Mouse (Mus musculus): Measurements from ENCODE around the gene Aldh3b3. TPM values are rescaled to one million over a fixed set of nuclear protein-coding genes. Genes with fewer than 3 reads are reported as not detected.
"Not testable (repeated sequence)": the region's sequence is repeated elsewhere in the genome, so short reads cannot be mapped to it uniquely, and the experiment has no call there.

The Aldh3b3 gene
- polyA plus RNA-seq, 1 experiment: 0.97 TPM

DNA sequence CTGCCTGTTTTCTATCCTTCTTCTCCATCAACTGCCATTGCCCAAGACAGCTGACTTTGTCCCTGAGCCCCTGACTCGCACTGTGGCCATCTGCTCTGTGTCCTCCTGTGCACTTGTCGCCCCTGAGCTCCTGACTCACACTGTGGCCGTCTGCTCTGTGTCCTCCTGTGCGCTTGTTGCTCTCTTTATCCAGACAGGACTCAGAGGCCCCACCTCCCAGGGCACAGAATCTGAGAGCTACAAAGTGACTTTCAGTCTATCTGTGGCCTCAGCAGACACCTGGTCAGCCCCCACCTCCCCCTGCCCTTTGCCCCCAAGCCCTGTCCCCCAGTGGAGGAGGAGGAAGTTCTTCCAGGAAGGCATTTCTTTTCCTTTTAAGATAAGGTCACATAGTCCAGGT is 2.6 kb upstream of the Aldh3b3 start:
- H3K4me3 ChIP-seq (ENCODE audit: control insufficient read depth, insufficient read depth, low read length): no peak overlapping the region
- H3K27ac ChIP-seq (ENCODE audit: control insufficient read depth, insufficient read depth, low read length): no peak overlapping the region
- TF ChIP-seq POLR2A (IDR thresholded peaks at IDR 0.05; ENCODE audit: control insufficient read depth, extremely low read depth, insufficient read depth, low read length, poor library complexity): no peak
- no peak for TF ChIP-seq CTCF (IDR thresholded peaks at IDR 0.05; ENCODE audit: borderline replicate concordance, control insufficient read depth, extremely low read depth, insufficient read depth, low read length, poor library complexity)
- H3K36me3 ChIP-seq (ENCODE audit: control insufficient read depth, insufficient read depth, low read length): no peaks in the 10 kb centered on the region
- H3K27me3 ChIP-seq (ENCODE audit: control insufficient read depth, insufficient read depth, low read length): no peaks in the 10 kb centered on the region
- 92% methylated on average over 4 of the region's 4 CpGs for WGBS
- H3K4me1 ChIP-seq (replicated peaks; ENCODE audit: control insufficient read depth, insufficient read depth, low read length): no peaks in the 10 kb centered on the region
- DNase-seq: no peak

DNA sequence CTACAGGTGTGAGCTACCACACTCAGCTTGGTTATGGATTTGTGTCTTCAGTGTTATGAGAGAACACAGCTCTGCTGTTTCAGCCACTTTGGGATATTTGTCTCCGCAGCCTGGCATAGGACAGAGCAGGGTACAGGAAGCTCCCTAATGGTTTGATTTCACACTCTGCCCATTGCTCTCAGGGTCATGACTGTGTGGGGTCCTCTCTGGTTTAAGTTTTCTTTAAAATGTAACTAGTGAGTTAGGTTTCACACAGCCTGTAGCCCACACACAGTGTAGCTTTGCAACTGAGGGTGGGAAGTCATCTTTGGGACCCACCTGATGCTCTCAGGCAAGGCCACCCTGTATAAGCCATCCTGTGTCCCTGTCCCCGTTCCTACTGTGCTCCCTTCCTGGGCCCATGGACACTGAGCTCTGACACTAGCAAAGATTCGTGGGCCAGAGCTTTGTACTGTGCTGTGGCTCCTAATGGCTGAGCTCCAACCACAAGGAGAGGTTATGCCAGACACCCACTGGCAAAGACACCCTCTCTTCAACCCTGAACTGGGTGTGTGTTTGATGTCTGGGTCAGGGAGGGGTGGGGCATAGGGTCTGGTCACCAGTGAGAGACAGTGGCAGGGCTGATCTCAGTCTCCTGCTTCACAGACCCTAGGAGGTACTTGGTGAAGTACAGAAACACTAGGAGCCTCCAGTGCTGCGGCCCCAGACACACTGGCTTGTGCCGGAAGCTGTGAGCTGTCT is 979 bp upstream of the Aldh3b3 start:
- H3K4me3 ChIP-seq (ENCODE audit: control insufficient read depth, insufficient read depth, low read length); DNase-seq; H3K27ac ChIP-seq (ENCODE audit: control insufficient read depth, insufficient read depth, low read length); H3K36me3 ChIP-seq (ENCODE audit: control insufficient read depth, insufficient read depth, low read length); H3K4me1 ChIP-seq (replicated peaks; ENCODE audit: control insufficient read depth, insufficient read depth, low read length); H3K27me3 ChIP-seq (ENCODE audit: control insufficient read depth, insufficient read depth, low read length): not testable (repeated sequence)
- 91% methylated on average over 5 of the region's 5 CpGs for WGBS

DNA sequence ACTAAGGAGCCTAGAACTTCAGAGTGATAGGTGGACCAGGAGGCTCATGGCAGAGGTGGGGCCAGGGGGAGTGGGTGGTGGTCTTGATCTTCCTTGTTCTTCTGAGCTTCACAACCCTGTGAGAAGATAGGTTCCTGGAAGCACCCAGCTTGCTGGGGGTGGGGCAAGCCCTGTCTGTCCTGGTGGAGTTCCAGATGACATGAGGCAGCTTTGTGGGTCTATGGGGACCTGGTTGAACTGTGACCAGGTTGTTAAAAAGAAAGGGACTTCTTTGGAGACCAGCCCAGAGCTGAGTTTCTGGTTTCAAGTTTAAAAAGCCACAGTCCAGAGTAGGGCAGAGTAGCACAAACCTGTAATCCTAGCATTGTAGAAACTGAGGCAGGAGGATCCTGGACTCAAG is 585 bp downstream of the Aldh3b3 start:
- no peak overlapping the region for H3K27ac ChIP-seq (ENCODE audit: control insufficient read depth, insufficient read depth, low read length)
- no peaks in the 10 kb centered on the region for H3K27me3 ChIP-seq (ENCODE audit: control insufficient read depth, insufficient read depth, low read length)
- no peak for DNase-seq
- H3K4me1 ChIP-seq (replicated peaks; ENCODE audit: control insufficient read depth, insufficient read depth, low read length): no peaks in the 10 kb centered on the region
- no peak overlapping the region for H3K4me3 ChIP-seq (ENCODE audit: control insufficient read depth, insufficient read depth, low read length)
- TF ChIP-seq CTCF (IDR thresholded peaks at IDR 0.05; ENCODE audit: borderline replicate concordance, control insufficient read depth, extremely low read depth, insufficient read depth, low read length, poor library complexity) (no peak), POLR2A (IDR thresholded peaks at IDR 0.05; ENCODE audit: control insufficient read depth, extremely low read depth, insufficient read depth, low read length, poor library complexity) (no peak)
- no peaks in the 10 kb centered on the region for H3K36me3 ChIP-seq (ENCODE audit: control insufficient read depth, insufficient read depth, low read length)

DNA sequence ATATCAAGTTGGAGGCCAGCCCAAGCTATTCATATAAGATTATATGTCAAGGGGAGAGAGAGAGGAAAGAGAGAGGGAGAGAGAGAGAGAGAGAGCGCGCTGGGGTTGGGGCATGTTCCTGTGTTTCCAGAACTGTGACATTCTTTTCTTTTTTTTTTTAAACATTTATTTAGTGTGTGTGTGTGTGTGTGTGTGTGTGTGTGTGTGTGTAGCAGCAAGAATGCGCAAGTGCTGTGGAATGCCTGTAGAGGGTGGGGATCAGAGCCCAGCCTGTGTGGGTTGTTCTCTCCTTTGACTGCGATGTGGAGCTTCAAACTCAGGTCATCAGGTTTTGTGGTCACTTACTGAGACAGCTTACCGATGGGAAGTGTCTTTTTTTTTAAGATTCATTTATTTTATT is 1.8 kb downstream of the Aldh3b3 start:
- TF ChIP-seq POLR2A (IDR thresholded peaks at IDR 0.05; ENCODE audit: control insufficient read depth, extremely low read depth, insufficient read depth, low read length, poor library complexity) (no peak), CTCF (IDR thresholded peaks at IDR 0.05; ENCODE audit: borderline replicate concordance, control insufficient read depth, extremely low read depth, insufficient read depth, low read length, poor library complexity) (no peak)
- no peaks in the 10 kb centered on the region for H3K4me1 ChIP-seq (replicated peaks; ENCODE audit: control insufficient read depth, insufficient read depth, low read length)
- WGBS: 70% methylated on average over 5 of the region's 5 CpGs
- no peak overlapping the region for H3K27ac ChIP-seq (ENCODE audit: control insufficient read depth, insufficient read depth, low read length)
- H3K4me3 ChIP-seq (ENCODE audit: control insufficient read depth, insufficient read depth, low read length): no peak overlapping the region
- DNase-seq: no peak
- H3K27me3 ChIP-seq (ENCODE audit: control insufficient read depth, insufficient read depth, low read length): no peaks in the 10 kb centered on the region
- no peaks in the 10 kb centered on the region for H3K36me3 ChIP-seq (ENCODE audit: control insufficient read depth, insufficient read depth, low read length)

DNA sequence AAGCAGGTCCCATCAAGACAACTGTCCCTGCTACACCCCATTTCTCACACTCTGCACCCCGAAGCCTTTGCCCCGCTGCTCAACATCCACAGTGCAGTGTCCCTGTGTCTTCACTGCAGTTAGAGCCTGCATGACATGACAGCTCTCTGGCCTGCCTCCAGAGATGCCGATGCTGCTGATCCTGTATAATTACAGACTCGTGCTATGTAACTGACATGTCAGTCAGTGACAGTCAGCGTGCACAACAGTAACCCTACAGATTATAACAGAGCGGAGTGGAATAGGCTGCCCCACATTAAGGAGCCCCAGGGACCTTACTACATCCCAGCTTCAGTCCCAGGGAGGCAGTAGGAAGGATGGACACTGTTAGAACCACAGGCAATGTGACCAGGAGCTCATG is 3.4 kb downstream of the Aldh3b3 start:
- H3K4me3 ChIP-seq (ENCODE audit: control insufficient read depth, insufficient read depth, low read length); H3K27me3 ChIP-seq (ENCODE audit: control insufficient read depth, insufficient read depth, low read length); H3K27ac ChIP-seq (ENCODE audit: control insufficient read depth, insufficient read depth, low read length); DNase-seq; H3K4me1 ChIP-seq (replicated peaks; ENCODE audit: control insufficient read depth, insufficient read depth, low read length); H3K36me3 ChIP-seq (ENCODE audit: control insufficient read depth, insufficient read depth, low read length): not testable (repeated sequence)
- 95% methylated on average over 6 of the region's 6 CpGs for WGBS

DNA sequence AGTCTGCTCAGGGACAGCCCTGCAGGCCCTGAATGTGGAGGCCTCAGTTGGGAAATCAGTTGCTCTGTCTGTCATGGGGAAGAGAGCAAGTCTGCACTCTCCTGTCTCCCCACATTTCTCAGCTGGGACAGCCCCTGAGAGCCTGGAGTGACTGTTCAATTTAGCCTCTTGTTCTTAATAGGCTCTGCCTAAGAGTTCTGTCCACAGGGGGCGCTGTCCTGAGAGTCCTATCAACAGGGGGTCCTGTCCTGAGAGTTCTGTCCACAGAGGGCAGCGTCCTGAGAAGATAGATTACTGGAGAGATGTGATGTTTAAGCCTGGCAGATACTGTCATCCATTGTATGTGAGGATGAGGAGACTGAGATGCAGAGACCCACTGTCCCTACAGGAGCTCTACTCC is 4.0 kb downstream of the Aldh3b3 start:
- 37% methylated on average over 2 of the region's 2 CpGs for WGBS
- no peak overlapping the region for H3K27ac ChIP-seq (ENCODE audit: control insufficient read depth, insufficient read depth, low read length)
- no peak for TF ChIP-seq POLR2A (IDR thresholded peaks at IDR 0.05; ENCODE audit: control insufficient read depth, extremely low read depth, insufficient read depth, low read length, poor library complexity)
- TF ChIP-seq CTCF (IDR thresholded peaks at IDR 0.05; ENCODE audit: borderline replicate concordance, control insufficient read depth, extremely low read depth, insufficient read depth, low read length, poor library complexity): no peak
- no peak overlapping the region for H3K4me3 ChIP-seq (ENCODE audit: control insufficient read depth, insufficient read depth, low read length)
- DNase-seq: no peak
- H3K36me3 ChIP-seq (ENCODE audit: control insufficient read depth, insufficient read depth, low read length): no peaks in the 10 kb centered on the region
- no peaks in the 10 kb centered on the region for H3K27me3 ChIP-seq (ENCODE audit: control insufficient read depth, insufficient read depth, low read length)
- no peaks in the 10 kb centered on the region for H3K4me1 ChIP-seq (replicated peaks; ENCODE audit: control insufficient read depth, insufficient read depth, low read length)

DNA sequence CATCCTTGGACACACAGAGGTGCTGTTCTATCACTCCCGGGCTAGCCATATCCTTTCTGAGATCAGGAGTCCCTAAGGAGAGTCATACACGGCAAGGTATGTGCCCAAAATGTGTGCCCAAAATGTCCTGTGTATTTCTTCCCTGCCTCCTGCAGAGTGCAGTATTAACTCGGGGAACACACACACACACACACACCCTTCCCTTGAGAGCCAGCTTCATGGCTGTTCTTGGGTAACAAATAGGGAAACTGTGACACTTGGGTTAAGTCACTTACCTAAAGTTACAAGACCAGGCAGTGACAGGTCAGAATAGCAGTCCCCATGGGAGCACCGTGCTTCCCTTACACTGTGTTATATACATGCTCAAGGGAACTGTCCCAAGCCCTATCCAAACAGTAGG is 5.6 kb downstream of the Aldh3b3 start:
- no peaks in the 10 kb centered on the region for H3K27me3 ChIP-seq (ENCODE audit: control insufficient read depth, insufficient read depth, low read length)
- TF ChIP-seq POLR2A (IDR thresholded peaks at IDR 0.05; ENCODE audit: control insufficient read depth, extremely low read depth, insufficient read depth, low read length, poor library complexity) (no peak), CTCF (IDR thresholded peaks at IDR 0.05; ENCODE audit: borderline replicate concordance, control insufficient read depth, extremely low read depth, insufficient read depth, low read length, poor library complexity) (no peak)
- WGBS: 76% methylated on average over 4 of the region's 4 CpGs
- H3K4me3 ChIP-seq (ENCODE audit: control insufficient read depth, insufficient read depth, low read length): no peak overlapping the region
- H3K36me3 ChIP-seq (ENCODE audit: control insufficient read depth, insufficient read depth, low read length): no peaks in the 10 kb centered on the region
- DNase-seq: no peak
- no peaks in the 10 kb centered on the region for H3K4me1 ChIP-seq (replicated peaks; ENCODE audit: control insufficient read depth, insufficient read depth, low read length)
- no peak overlapping the region for H3K27ac ChIP-seq (ENCODE audit: control insufficient read depth, insufficient read depth, low read length)
